In genomic region chr1:83859732-83860424, GRCm38 (mm10) we compare ENCODE assay signal across 26 mouse cellular contexts.
"Had no signal": no experiment of that assay in that cellular context is flagged by ENCODE, and none has a peak within 500 bp of the region (broad histone marks: within the 10 kb centered on the region; RNA-seq: fewer than 3 reads in every experiment).

No protein-coding gene starts in this region.

- H3K4me1 ChIP-seq: embryonic facial prominence, embryonic 10.5 days; embryonic facial prominence, embryonic 12.5 days; embryonic facial prominence, embryonic 13.5 days; embryonic facial prominence, embryonic 15.5 days; heart, embryonic 10.5 days; heart, embryonic 12.5 days had no signal

- H3K27ac ChIP-seq: embryonic facial prominence, embryonic 10.5 days; embryonic facial prominence, embryonic 12.5 days; embryonic facial prominence, embryonic 13.5 days; embryonic facial prominence, embryonic 15.5 days; gastrocnemius, adult 2 months; heart, adult 2 months; heart, embryonic 10.5 days had no signal

- ATAC-seq: forebrain, embryonic 14.5 days had no signal

- DNase-seq: cerebellum, adult 2 months; cerebellum, adult 8-10 months; cerebellum, adult 9-10 months; cerebellum, adult 9-11 months; cerebellum, postnatal 10 days; cerebellum, postnatal 14 days; cerebellum, postnatal 25 days; cerebellum, postnatal 36 days; embryo, embryonic 11 days; gastrocnemius, adult 2 months; gastrocnemius, postnatal 10 days; gastrocnemius, postnatal 14 days; gastrocnemius, postnatal 25 days; gastrocnemius, postnatal 36 days; heart, adult 11 months; heart, adult 18-20 months; heart, adult 2 months had no signal

- H3K4me2 ChIP-seq: embryonic facial prominence, embryonic 12.5 days; embryonic facial prominence, embryonic 13.5 days; embryonic facial prominence, embryonic 15.5 days; heart, embryonic 11.5 days; heart, embryonic 12.5 days had no signal

- H3K27me3 ChIP-seq: heart, embryonic 12.5 days had no signal

- H3K36me3 ChIP-seq: embryonic facial prominence, embryonic 10.5 days; embryonic facial prominence, embryonic 12.5 days; embryonic facial prominence, embryonic 13.5 days; embryonic facial prominence, embryonic 15.5 days; heart, embryonic 10.5 days; heart, embryonic 12.5 days had no signal

- H3K9ac ChIP-seq: embryonic facial prominence, embryonic 12.5 days; embryonic facial prominence, embryonic 13.5 days; embryonic facial prominence, embryonic 15.5 days; heart, embryonic 12.5 days had no signal

- H3K9me3 ChIP-seq: embryonic facial prominence, embryonic 10.5 days; embryonic facial prominence, embryonic 12.5 days; embryonic facial prominence, embryonic 13.5 days; embryonic facial prominence, embryonic 15.5 days; heart, embryonic 10.5 days; heart, embryonic 12.5 days had no signal

- H3K4me3 ChIP-seq: embryonic facial prominence, embryonic 10.5 days; embryonic facial prominence, embryonic 12.5 days; embryonic facial prominence, embryonic 13.5 days; embryonic facial prominence, embryonic 15.5 days; erythroblast, embryonic 14.5 days; gastrocnemius, adult 2 months; heart, adult 2 months; heart, embryonic 10.5 days; heart, embryonic 12.5 days had no signal
